Mouse (Mus musculus) midbrain, postnatal 0 days (tissue): ENCODE data around the gene Esr1. TPM values are rescaled to one million over a fixed set of nuclear protein-coding genes. Genes with fewer than 3 reads are reported as not detected.

Experiments used
- ATAC-seq: fragments of 200-750 bp; cut with Nextera tagmentation; 2 replicates; pipeline ENCODE4 v1.8.0; 2017; ENCODE audit warnings: moderate number of reproducible peaks, mild to moderate bottlenecking, moderate TSS enrichment, moderate library complexity; ENCODE audit not compliant: low FRiP score
- DNase-seq: peaks from one replicate; pipeline ENCODE4 v3.0.0-alpha.2; 2015; ENCODE audit warnings: low spot score
- H3K27ac ChIP-seq: fragments of 300-500 bp; sonication (generic); 2 replicates; pipeline ENCODE4 v1.5.1; 2014; ENCODE audit warnings: low read depth, mild to moderate bottlenecking, low read length, mixed read lengths
- H3K27me3 ChIP-seq: fragments of 300-500 bp; sonication (generic); 2 replicates; pipeline ENCODE4 v1.6.1; 2014; ENCODE audit warnings: low read length, control low read depth, mixed read lengths; ENCODE audit not compliant: insufficient read depth
- H3K36me3 ChIP-seq: fragments of 300-500 bp; sonication (generic); 2 replicates; pipeline ENCODE4 v1.6.1; 2014; ENCODE audit warnings: low read length, control low read depth, mixed read lengths; ENCODE audit not compliant: insufficient read depth
- H3K4me1 ChIP-seq: fragments of 300-500 bp; sonication (generic); 2 replicates; pipeline ENCODE4 v1.6.1; 2014; ENCODE audit warnings: mild to moderate bottlenecking, control low read depth, antibody characterized with exemption, low read length, mixed read lengths; ENCODE audit not compliant: insufficient read depth
- H3K4me2 ChIP-seq: fragments of 300-500 bp; sonication (generic); 2 replicates; pipeline ENCODE4 v1.6.1; 2014; ENCODE audit warnings: low read depth, mild to moderate bottlenecking, low read length, mixed read lengths; ENCODE audit not compliant: poor library complexity, severe bottlenecking
- H3K4me3 ChIP-seq: fragments of 300-500 bp; sonication (generic); 2 replicates; pipeline ENCODE4 v1.5.1; 2014; ENCODE audit warnings: low read depth, mild to moderate bottlenecking, low read length, moderate library complexity
- H3K9ac ChIP-seq: fragments of 300-500 bp; sonication (generic); replicated peaks from 2 replicates; pipeline ENCODE4 v1.6.1; 2014; ENCODE audit warnings: mild to moderate bottlenecking, low read length, moderate library complexity, mixed read lengths; ENCODE audit not compliant: poor library complexity, severe bottlenecking
- H3K9me3 ChIP-seq: fragments of 300-500 bp; sonication (generic); 2 replicates; pipeline ENCODE4 v1.6.1; 2016; ENCODE audit warnings: low read length, control low read depth
- CTCF ChIP-seq: IDR thresholded peaks from 2 replicates; pipeline ENCODE4 v1.5.1; 2016; ENCODE audit warnings: antibody characterized with exemption, mild to moderate bottlenecking
- WGBS: fragments of 180-500 bp; shearing (Covaris S2); extraction: QIAGEN DNeasy Blood & Tissue Kit; methylation state at CpG from one replicate; pipeline ENCODE4 v1.1.7; 2014; 5-methylcytosine and 5-hydroxymethylcytosine counted together
- polyA plus RNA-seq: library from polyadenylated mRNA; unstranded; fragments of >200 nt; fragmentation: Nextera tagmentation; extraction: Ambion mirVana; gene quantifications from 2 replicates; pipeline ENCODE4 v1.2.1, GENCODE M21; 2015
- total RNA-seq: library from RNA; depleted of rRNA; stranded (reverse); fragments of >200 nt; gene quantifications from 2 replicates; pipeline ENCODE4 v1.2.3, GENCODE M21; 2014

The Esr1 gene
- total and polyA plus RNA-seq, 2 experiments from 2014 or later, result 0.71 to 0.84 TPM

DNA sequence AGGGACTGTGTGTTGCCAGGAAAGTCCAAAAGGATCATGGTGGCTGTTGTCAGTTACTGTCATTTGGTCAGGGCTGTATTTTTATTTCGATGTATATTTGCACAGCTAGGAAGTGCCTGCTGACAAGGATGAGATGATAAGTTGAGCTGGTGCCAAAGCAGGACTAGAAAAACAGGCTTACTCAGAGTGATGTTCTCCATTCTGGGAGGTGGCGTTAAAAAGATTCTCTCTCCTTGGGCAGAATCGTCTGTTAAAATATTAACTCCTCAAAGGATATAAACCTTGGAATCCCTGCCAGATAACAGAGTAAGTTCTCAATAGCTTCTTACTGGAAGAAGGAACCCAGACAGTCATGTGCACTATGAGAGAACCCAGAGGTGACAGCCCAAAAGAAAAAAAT is 382.4 kb downstream of the Esr1 start:
- no peak for ATAC-seq
- H3K27me3 ChIP-seq, result no peaks in the 10 kb centered on the region
- no peaks in the 10 kb centered on the region for H3K4me1 ChIP-seq
- no peak overlapping the region for H3K9ac ChIP-seq
- TF ChIP-seq CTCF, result no peak
- no peaks in the 10 kb centered on the region for H3K9me3 ChIP-seq
- no peak overlapping the region for H3K27ac ChIP-seq
- 78% methylated on average over 3 of the region's 3 CpGs for WGBS
- DNase-seq, result no peak
- no peaks in the 10 kb centered on the region for H3K36me3 ChIP-seq
- H3K4me2 ChIP-seq, result no peak overlapping the region
- no peak overlapping the region for H3K4me3 ChIP-seq

DNA sequence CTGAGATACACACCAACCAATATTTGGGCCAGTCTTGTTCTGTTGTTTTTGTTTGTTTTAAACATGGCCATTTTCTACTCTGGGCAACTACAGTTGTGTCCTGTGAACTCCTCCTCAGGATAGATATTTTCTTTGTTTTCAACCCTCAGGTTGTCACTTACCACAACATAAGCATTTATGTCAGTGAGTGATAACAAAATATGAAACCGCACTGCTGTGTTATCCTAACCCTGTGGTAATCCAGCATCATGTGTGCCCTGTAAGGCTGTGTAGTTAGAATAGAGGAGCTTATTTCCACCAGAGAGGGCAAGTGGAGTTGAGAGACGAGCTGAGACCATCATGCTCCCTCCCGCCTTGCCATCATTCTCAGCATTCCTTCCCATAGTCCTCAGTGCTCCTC is 385.2 kb downstream of the Esr1 start:
- no peak overlapping the region for H3K4me3 ChIP-seq
- no peak for ATAC-seq
- no peaks in the 10 kb centered on the region for H3K9me3 ChIP-seq
- no peak overlapping the region for H3K27ac ChIP-seq
- no peaks in the 10 kb centered on the region for H3K36me3 ChIP-seq
- no peaks in the 10 kb centered on the region for H3K4me1 ChIP-seq
- DNase-seq, result no peak
- no peaks in the 10 kb centered on the region for H3K27me3 ChIP-seq
- TF ChIP-seq CTCF, result no peak
- H3K9ac ChIP-seq, result no peak overlapping the region
- 82% methylated on average over 3 of the region's 3 CpGs for WGBS
- no peak overlapping the region for H3K4me2 ChIP-seq

DNA sequence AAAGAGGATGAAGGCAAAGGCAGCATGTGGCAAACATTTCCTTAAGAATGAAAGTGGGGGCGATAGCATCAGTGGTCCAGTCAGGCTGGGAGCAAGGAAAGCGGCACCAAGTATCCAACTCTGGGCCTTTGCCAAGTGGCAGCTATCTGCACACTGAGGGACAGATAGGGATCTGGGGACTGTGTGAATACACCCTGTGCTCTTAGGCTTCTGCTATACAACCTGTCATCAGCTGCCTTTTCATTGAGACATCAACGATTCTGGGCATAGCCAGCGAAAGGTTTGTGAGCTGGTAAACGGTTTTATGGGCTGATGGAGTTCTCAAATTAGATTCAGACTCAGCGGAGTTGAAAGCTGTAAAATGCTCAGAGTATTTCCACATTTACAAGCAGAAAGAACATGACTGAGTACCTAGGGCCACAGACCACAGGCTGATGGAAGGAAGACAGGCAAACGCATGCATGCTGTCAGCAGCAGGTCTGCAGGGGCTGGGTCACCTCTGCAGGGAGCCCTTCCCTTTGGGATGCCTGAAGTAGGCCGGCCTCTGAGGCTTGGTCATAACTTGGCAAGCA is 397.5 kb downstream of the Esr1 start:
- no peaks in the 10 kb centered on the region; the same call in 1 of the 2 replicates for H3K4me1 ChIP-seq
- 72% methylated on average over 8 of the region's 8 CpGs for WGBS
- H3K27me3 ChIP-seq, result no peaks in the 10 kb centered on the region
- ATAC-seq (no peak), DNase-seq (peak; percentile 5)
- no peaks in the 10 kb centered on the region for H3K9me3 ChIP-seq
- no peak overlapping the region for H3K4me3 ChIP-seq
- H3K9ac ChIP-seq, result no peak overlapping the region
- TF ChIP-seq CTCF, result no peak
- H3K27ac ChIP-seq, result no peak overlapping the region
- no peak overlapping the region for H3K4me2 ChIP-seq
- H3K36me3 ChIP-seq, result no peaks in the 10 kb centered on the region

DNA sequence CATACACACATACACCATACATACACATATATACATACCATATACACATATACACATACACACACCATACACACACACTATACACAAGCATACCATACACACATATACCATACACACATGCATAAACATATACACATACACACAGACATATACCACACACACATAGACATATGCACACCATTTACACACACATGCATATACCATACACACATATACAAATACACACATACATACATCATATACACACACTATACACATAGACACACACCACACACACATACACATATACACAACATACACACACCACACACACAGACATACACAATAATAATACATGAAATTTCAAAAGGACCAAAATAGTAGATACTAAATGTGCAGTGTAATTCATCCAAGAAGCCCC is 400.6 kb downstream of the Esr1 start:
- Histone ChIP-seq H3K27me3 (no peaks in the 10 kb centered on the region), H3K36me3 (no peaks in the 10 kb centered on the region), H3K9ac (no peak overlapping the region), H3K4me2 (no peak overlapping the region), H3K4me3 (no peak overlapping the region), H3K9me3 (no peaks in the 10 kb centered on the region), H3K4me1 (no peaks in the 10 kb centered on the region; the same call in 1 of the 2 replicates), H3K27ac (no peak overlapping the region)
- ATAC-seq (no peak), DNase-seq (no peak)
- no peak for TF ChIP-seq CTCF

DNA sequence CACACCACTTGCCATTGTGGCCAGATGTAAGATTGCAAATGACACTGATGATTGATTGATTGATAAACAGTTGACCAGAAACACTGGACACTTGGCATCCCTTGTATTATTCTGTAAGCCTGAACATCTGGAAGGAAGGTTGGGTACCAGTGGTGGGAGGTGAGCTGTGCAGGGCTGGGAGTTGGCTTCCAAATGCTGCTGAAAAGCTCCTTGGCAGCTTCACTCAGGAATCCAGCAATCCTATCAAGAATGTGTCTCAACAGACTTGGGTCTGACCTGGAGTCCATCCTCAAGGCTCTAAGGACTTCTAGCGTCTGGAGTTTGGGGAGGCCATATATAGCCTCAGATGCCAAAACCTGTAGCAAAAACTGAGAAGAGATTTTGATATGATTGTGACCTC is 403.6 kb downstream of the Esr1 start:
- Histone ChIP-seq H3K36me3 (no peaks in the 10 kb centered on the region), H3K4me3 (no peak overlapping the region), H3K27me3 (no peaks in the 10 kb centered on the region), H3K4me1 (no peaks in the 10 kb centered on the region; the same call in 1 of the 2 replicates), H3K9me3 (no peaks in the 10 kb centered on the region), H3K9ac (no peak overlapping the region), H3K27ac (no peak overlapping the region), H3K4me2 (no peak overlapping the region)
- 100% methylated on average over 1 of the region's 1 CpGs for WGBS
- DNase-seq (no peak), ATAC-seq (no peak)
- TF ChIP-seq CTCF, result no peak

DNA sequence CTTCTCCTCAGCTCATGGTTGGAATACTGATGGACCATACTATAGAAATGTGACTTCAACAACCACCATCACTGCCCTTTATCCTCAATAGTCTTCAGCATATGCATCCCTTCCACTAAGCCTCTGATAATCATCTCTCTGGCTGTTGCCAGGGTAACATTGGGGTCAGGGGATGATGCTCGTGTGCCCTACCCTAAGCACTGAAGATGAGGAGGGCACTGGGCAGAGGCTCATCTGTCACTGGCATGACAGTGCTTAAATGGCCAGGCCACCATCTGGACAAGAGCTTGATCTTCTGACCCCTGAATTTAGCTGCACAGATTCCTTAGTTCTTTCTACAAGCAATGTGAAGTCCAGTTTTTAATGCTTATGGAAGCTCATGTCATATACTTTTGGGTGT is 405.8 kb downstream of the Esr1 start:
- no peak overlapping the region for H3K4me3 ChIP-seq
- H3K27me3 ChIP-seq, result no peaks in the 10 kb centered on the region
- 38% methylated on average over 1 of the region's 1 CpGs for WGBS

More for the DNA sequence above, 405.8 kb downstream of the Esr1 start:
- Histone ChIP-seq H3K4me2 (no peak overlapping the region), H3K9ac (no peak overlapping the region), H3K36me3 (peaks cover 3% of the 10 kb centered on the region; the same call in 1 of the 2 replicates), H3K4me1 (no peaks in the 10 kb centered on the region; the same call in 1 of the 2 replicates), H3K27ac (no peak overlapping the region), H3K9me3 (no peaks in the 10 kb centered on the region)
- DNase-seq (no peak), ATAC-seq (0 out of 2 replicates have a peak, but pooled peaks have one; percentile 13)
- TF ChIP-seq CTCF, result no peak
